Mouse (Mus musculus) brown adipose tissue, adult 24 weeks (tissue): Measurements from ENCODE around the gene Pafah2. TPM values are rescaled to one million over a fixed set of nuclear protein-coding genes. Genes with fewer than 3 reads are reported as not detected.
"Not testable (repeated sequence)": the region's sequence is repeated elsewhere in the genome, so short reads cannot be mapped to it uniquely, and the experiment has no call there.

ENCODE experiments used
- H3K27ac ChIP-seq: fragments of 200-500 bp; replicated peaks from 2 replicates; pipeline ENCODE4 v1.5.1; 2012; ENCODE audit warnings: low read depth, mild to moderate bottlenecking, low read length
- H3K4me1 ChIP-seq: fragments of 200-500 bp; 2 replicates; pipeline ENCODE4 v1.6.1; 2012; ENCODE audit warnings: low read length, mixed read lengths; ENCODE audit not compliant: control insufficient read depth, insufficient read depth, insufficient read length
- H3K4me3 ChIP-seq: fragments of 200-500 bp; 2 replicates; pipeline ENCODE4 v1.5.1; 2012; ENCODE audit warnings: low read depth, mild to moderate bottlenecking, low read length, moderate library complexity; ENCODE audit not compliant: insufficient read depth
- polyA plus RNA-seq: library from polyadenylated mRNA; stranded (reverse); fragments of >200 nt; gene quantifications from 2 replicates; pipeline ENCODE4 v1.2.4, GENCODE M21; 2012; ENCODE audit not compliant: missing spikeins, insufficient read depth, insufficient read length

The Pafah2 gene
- polyA plus RNA-seq, 1 experiment, result 17.4 TPM

- Histone ChIP-seq H3K4me1 (peaks cover 4% of the 10 kb centered on the region; the same call in 1 of the 2 replicates), H3K27ac (no peak overlapping the region), H3K4me3 (no peak overlapping the region)
Observed at GRCm38 (mm10) chr4:134361215-134361614, 34.9 kb upstream of the Pafah2 start.

GRCm38 (mm10) chr4:134362124-134362523 lies 34.0 kb upstream of the Pafah2 start:
- no peak overlapping the region for H3K27ac ChIP-seq
- no peak overlapping the region for H3K4me3 ChIP-seq
- H3K4me1 ChIP-seq, result peaks cover 3% of the 10 kb centered on the region; the same call in 1 of the 2 replicates

GRCm38 (mm10) chr4:134362586-134362985 lies 33.5 kb upstream of the Pafah2 start:
- Histone ChIP-seq H3K27ac (no peak overlapping the region), H3K4me1 (peaks cover 3% of the 10 kb centered on the region; the same call in 1 of the 2 replicates), H3K4me3 (peak overlapping the region; percentile 26; the same call in 1 of the 2 replicates)

- Histone ChIP-seq H3K27ac (no peak overlapping the region), H3K4me1 (peaks cover 3% of the 10 kb centered on the region; the same call in 1 of the 2 replicates), H3K4me3 (no peak overlapping the region)
Observed at GRCm38 (mm10) chr4:134365280-134365679, 30.8 kb upstream of the Pafah2 start.

- Histone ChIP-seq H3K4me1 (peaks cover 4% of the 10 kb centered on the region; the same call in 1 of the 2 replicates), H3K27ac (no peak overlapping the region), H3K4me3 (0 out of 2 replicates have a peak overlapping the region, but pooled peaks have one; percentile 51)
Observed at GRCm38 (mm10) chr4:134370649-134371221, 25.4 kb upstream of the Pafah2 start.

GRCm38 (mm10) chr4:134371316-134371855 lies 24.7 kb upstream of the Pafah2 start:
- H3K27ac ChIP-seq, result no peak overlapping the region
- H3K4me1 ChIP-seq, result peaks cover 4% of the 10 kb centered on the region; the same call in 1 of the 2 replicates
- peak overlapping the region; percentile 51 for H3K4me3 ChIP-seq

GRCm38 (mm10) chr4:134372294-134372747 lies 23.8 kb upstream of the Pafah2 start:
- peaks cover 4% of the 10 kb centered on the region; the same call in 1 of the 2 replicates for H3K4me1 ChIP-seq
- peak overlapping the region; percentile 51 for H3K4me3 ChIP-seq
- H3K27ac ChIP-seq, result no peak overlapping the region

GRCm38 (mm10) chr4:134373295-134373694 lies 22.8 kb upstream of the Pafah2 start:
- H3K4me3 ChIP-seq, result no peak overlapping the region

GRCm38 (mm10) chr4:134374306-134374705 lies 21.8 kb upstream of the Pafah2 start:
- Histone ChIP-seq H3K27ac (no peak overlapping the region), H3K4me1 (peaks cover 4% of the 10 kb centered on the region; the same call in 1 of the 2 replicates), H3K4me3 (no peak overlapping the region)

More at GRCm38 (mm10) chr4:134373295-134373694, 22.8 kb upstream of the Pafah2 start:
- H3K4me1 ChIP-seq, result peaks cover 4% of the 10 kb centered on the region; the same call in 1 of the 2 replicates
- no peak overlapping the region for H3K27ac ChIP-seq

GRCm38 (mm10) chr4:134378089-134378615 lies 18.0 kb upstream of the Pafah2 start:
- H3K27ac ChIP-seq, result no peak overlapping the region
- no peaks in the 10 kb centered on the region for H3K4me1 ChIP-seq
- H3K4me3 ChIP-seq, result no peak overlapping the region

GRCm38 (mm10) chr4:134379510-134379909 lies 16.6 kb upstream of the Pafah2 start:
- Histone ChIP-seq H3K4me1 (no peaks in the 10 kb centered on the region), H3K27ac (no peak overlapping the region), H3K4me3 (no peak overlapping the region)

- H3K4me3 ChIP-seq, H3K27ac ChIP-seq, H3K4me1 ChIP-seq: not testable (repeated sequence)
Observed at GRCm38 (mm10) chr4:134383750-134384149, 12.4 kb upstream of the Pafah2 start, which contains the start of gene Extl1. TSS of gene Extl1 (minus strand) at chr4:134383850.

GRCm38 (mm10) chr4:134387268-134387667 lies 8.9 kb upstream of the Pafah2 start:
- Histone ChIP-seq H3K4me3 (no peak overlapping the region), H3K27ac (no peak overlapping the region), H3K4me1 (no peaks in the 10 kb centered on the region)

GRCm38 (mm10) chr4:134388397-134388796 lies 7.7 kb upstream of the Pafah2 start:
- no peak overlapping the region for H3K4me3 ChIP-seq
- H3K4me1 ChIP-seq, result no peaks in the 10 kb centered on the region
- no peak overlapping the region for H3K27ac ChIP-seq

GRCm38 (mm10) chr4:134391636-134392035 lies 4.5 kb upstream of the Pafah2 start:
- Histone ChIP-seq H3K4me3 (no peak overlapping the region), H3K27ac (no peak overlapping the region), H3K4me1 (no peaks in the 10 kb centered on the region)
